Mouse (Mus musculus) yolk sac, embryonic 10.5 days (tissue): Measurements from ENCODE around the gene Igdcc3.

Experiments used
- DNase-seq: peaks from one replicate; pipeline ENCODE4 v3.0.0-alpha.2; 2017; ENCODE audit warnings: low spot score

The Igdcc3 gene

GRCm38 (mm10) chr9:65140491-65140890 lies 498 bp upstream of the Igdcc3 start:
- no peak for DNase-seq

DNA sequence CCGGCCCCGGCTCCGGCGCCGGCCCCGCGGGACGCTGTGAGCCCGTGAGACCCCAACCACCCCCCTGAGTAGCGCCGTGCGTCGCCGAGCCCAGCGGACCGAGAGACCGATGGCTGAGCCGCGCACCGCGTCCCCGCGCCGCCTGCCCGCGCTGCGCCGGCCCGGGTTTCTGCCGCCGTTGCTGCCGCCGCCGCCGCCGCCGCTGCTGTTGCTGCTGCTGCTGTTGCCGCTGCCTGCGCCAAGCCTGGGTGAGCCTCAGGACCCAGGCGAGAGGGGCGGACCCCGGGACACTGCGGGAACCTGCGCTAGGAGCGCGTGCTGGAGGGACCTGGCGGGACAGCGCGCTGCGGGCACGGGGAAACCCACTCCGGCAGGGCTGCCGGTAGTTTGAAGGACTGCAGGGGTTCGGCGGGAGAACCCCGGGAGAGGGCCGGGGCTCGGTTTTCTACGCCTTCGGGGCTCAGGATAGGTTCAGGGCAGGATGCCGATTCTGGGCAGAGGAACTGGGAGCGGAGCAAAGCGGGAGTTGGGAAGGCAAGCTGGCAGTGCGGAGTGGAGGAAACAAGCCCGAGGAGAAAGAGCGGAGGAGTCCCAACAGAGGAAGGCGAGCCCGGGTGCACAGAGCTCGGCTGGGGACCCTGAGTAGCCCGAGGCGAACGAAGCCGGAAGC lies 452 bp downstream of the Igdcc3 start:
- peak; percentile 62 for DNase-seq

GRCm38 (mm10) chr9:65141976-65142318 lies 958 bp downstream of the Igdcc3 start:
- DNase-seq = no peak

DNA sequence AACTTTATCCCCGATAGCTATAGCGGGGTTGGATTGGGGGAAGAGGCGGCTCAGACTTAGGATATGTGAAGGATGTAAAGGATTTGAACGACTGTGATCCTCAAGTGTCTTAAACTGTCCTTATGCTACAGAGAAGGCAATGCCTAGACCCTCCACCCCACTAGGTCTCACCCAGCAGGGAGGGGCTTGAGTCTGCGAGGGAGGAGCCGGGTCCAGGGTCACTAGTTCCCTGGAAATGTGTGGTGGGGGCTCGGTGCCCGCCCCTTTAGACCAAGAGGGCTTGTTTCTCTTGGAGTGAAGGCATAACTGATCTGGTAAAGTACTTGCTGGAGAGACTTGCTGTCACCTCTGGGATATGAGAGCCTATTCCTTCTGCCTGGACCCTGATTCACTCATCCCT lies 1.4 kb downstream of the Igdcc3 start:
- DNase-seq = no peak

- DNase-seq = no peak
Observed at GRCm38 (mm10) chr9:65146001-65146400, 5.0 kb downstream of the Igdcc3 start.

DNA sequence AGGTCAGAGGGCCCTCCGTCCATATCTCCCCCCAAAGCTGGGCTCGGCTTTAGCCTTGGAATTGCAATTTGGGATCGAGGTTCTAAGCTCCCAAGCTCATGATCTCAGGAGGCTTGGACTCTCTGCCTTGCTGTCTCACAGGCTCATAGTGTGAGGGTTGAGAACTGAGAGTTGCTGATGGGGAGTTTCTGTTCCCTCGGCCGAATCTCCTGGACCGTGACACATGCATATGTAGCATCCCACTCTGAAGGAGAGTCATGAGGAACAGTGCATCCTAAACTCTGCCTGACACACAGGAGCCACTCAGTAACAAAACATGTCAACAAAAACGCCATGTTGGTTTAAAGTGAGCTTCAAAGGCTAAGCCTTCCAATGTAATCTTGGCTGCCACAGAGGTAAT lies 7.5 kb downstream of the Igdcc3 start:
- no peak for DNase-seq

DNA sequence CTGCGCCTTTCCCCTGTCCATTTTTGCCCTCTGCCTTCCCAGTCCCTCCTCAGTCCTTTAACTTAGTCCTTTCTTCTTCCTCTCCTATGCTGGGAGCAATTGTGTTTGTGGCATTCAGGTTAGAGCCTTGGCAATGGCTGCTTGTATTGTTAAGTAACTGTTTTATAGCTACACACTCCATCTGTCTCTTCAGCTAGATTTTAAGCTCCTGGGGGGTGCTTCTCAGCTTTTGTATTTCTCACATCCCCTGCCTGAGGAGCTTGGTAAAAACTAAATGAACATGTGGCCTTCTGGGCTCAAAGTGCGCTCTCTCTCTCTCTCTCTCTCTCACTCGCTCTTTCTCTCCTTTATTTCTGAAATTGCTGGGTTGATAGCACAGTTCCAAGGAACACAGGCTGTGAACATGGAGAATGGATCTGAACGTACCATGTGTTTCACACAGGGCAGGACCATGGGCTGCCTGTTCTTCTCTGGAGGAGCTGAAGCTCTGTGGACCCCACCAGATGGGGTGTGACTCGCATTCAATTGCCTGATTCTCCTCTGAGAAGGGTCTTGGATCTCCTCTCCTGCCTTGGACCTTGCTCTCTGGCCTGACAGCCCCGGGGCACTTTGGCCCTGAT lies 11.8 kb downstream of the Igdcc3 start:
- peak; percentile 32 for DNase-seq

- DNase-seq = peak; percentile 74
Observed at GRCm38 (mm10) chr9:65153331-65153711, 12.3 kb downstream of the Igdcc3 start.

- DNase-seq = peak; percentile 83
Observed at GRCm38 (mm10) chr9:65154692-65155455, 13.9 kb downstream of the Igdcc3 start.

DNA sequence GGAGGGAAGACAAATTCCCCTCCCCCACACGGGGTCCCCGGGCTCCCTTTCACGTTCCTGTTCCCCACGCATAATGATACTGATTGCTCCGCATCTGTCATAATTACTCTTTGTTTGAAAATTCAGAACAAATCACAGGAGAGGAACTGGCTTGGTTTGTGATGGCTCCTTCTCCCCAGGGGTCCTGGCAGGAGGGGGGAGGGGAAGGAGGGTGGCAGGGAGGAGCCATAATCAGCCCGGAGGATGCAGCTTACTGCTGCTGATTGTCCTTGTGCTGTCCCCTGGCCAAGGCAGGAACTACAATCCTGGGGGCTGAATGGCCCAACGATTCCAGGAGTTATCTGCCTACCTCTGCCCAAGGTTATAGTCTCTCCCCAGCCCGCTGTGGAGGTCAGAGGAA lies 15.6 kb downstream of the Igdcc3 start:
- no peak for DNase-seq

GRCm38 (mm10) chr9:65157631-65158030 lies 16.6 kb downstream of the Igdcc3 start:
- DNase-seq = no peak

DNA sequence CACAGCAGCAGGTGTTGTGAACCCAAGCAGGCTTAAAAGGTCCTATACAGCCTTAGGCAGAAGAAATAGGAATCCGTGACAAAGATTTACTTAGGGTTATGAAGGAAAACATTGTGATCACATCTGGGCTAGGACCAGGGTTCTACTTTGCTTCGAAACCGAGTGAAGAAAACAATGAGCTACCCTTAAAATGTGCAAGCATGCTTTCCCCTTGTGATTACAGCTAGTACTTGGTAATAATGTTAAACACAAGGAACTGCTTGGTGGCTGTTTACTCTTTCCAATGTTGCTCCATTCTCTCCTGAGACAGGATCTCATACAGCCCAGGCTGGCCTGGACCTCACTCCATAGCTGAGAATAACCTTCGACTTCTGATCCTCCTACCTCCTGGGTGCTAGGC lies 20.2 kb downstream of the Igdcc3 start:
- no peak for DNase-seq

DNA sequence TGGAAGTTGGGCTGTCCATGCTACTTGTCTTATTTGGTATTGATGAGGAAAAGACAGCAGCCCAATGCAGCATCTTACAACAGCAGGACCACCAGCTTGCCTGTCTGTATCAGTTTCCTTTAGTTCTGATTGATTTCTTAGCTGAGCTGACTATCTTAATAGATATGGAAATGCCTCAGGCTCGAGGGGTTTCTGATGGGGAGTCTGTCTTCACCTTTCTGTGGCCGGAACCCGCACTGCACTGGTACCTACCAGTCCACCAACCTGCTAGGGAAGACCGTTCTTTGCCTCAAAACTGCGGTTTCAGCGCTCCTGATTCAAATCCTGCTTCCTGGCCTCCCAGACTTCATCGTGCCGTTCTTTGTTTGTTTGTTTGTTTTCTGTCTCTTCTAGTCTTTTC lies 20.9 kb downstream of the Igdcc3 start:
- DNase-seq = no peak

- peak; percentile 74 for DNase-seq
Observed at GRCm38 (mm10) chr9:65162711-65163639, 22.0 kb downstream of the Igdcc3 start.

GRCm38 (mm10) chr9:65164870-65165269 lies 23.9 kb downstream of the Igdcc3 start:
- DNase-seq = no peak

GRCm38 (mm10) chr9:65166386-65166785 lies 25.4 kb downstream of the Igdcc3 start:
- DNase-seq = no peak

- no peak for DNase-seq
Observed at GRCm38 (mm10) chr9:65168534-65168933, 27.5 kb downstream of the Igdcc3 start.

- no peak for DNase-seq
Observed at GRCm38 (mm10) chr9:65168952-65169351, 28.0 kb downstream of the Igdcc3 start.

GRCm38 (mm10) chr9:65172654-65173053 lies 31.7 kb downstream of the Igdcc3 start:
- DNase-seq = no peak

- no peak for DNase-seq
Observed at GRCm38 (mm10) chr9:65175234-65175938, 34.4 kb downstream of the Igdcc3 start.
